Comparison of ENCODE assay signal across 12 mouse cellular contexts in genomic region chr10:8658024-8658933, GRCm38 (mm10).
DNase-seq lines count a peak whose midpoint lies in the region; ATAC-seq lines count a peak whose summit lies in the region.
"Had no signal": no experiment of that assay in that cellular context is flagged by ENCODE, and none has a peak within 500 bp of the region (broad histone marks: within the 10 kb centered on the region; RNA-seq: fewer than 3 reads in every experiment).

No protein-coding gene starts in this region.

- no peaks in the 10 kb centered on the region for H3K4me1 ChIP-seq in hindbrain, embryonic 16.5 days (ENCODE audit: control insufficient read depth, insufficient read depth, low read depth, low read length)
- H3K4me1 ChIP-seq: hindbrain, embryonic 10.5 days had no signal

- H3K27me3 ChIP-seq in hindbrain, embryonic 16.5 days (replicated peaks; ENCODE audit: control insufficient read depth, insufficient read depth, low read length), result no peaks in the 10 kb centered on the region

- no peaks in the 10 kb centered on the region for H3K9me3 ChIP-seq in hindbrain, embryonic 16.5 days (ENCODE audit: control insufficient read depth, low read length)
- H3K9me3 ChIP-seq: hindbrain, embryonic 10.5 days had no signal

- H3K4me3 ChIP-seq in hindbrain, embryonic 16.5 days (ENCODE audit: low read length), result no peak overlapping the region
- H3K4me3 ChIP-seq: hindbrain, embryonic 10.5 days had no signal

- no peaks in the 10 kb centered on the region for H3K36me3 ChIP-seq in hindbrain, embryonic 16.5 days (ENCODE audit: control insufficient read depth, insufficient read depth, low read length)
- H3K36me3 ChIP-seq: hindbrain, embryonic 10.5 days had no signal

- DNase-seq in adrenal gland, adult (ENCODE audit: inconsistent age in 2 of 2, low spot score in 1 of 2), result peak; percentile 17 to 85
- no peak for DNase-seq in adrenal gland, postnatal 4 days (ENCODE audit: low spot score in 2 of 2)
- DNase-seq in testis, postnatal 14 days (ENCODE audit: low spot score), result peak; percentile 7
- no peak for DNase-seq in testis, postnatal 10 days (ENCODE audit: low spot score)
- DNase-seq in heart, postnatal 25 days (ENCODE audit: low spot score), result peak; percentile 46
- peak; percentile 4 for DNase-seq in ovary, postnatal 36 days (ENCODE audit: low spot score)
- DNase-seq in thymus, postnatal 14 days, result no peak
- DNase-seq: left cerebral cortex, postnatal 4 days had no signal

- ATAC-seq in hindbrain, embryonic 16.5 days, result no peak
- ATAC-seq: intestine, postnatal 0 days; midbrain, embryonic 16.5 days had no signal

- WGBS in hindbrain, embryonic 16.5 days, result 92% methylated on average over 6 of the region's 6 CpGs

- H3K9ac ChIP-seq in hindbrain, embryonic 16.5 days (ENCODE audit: low read depth, low read length), result no peak overlapping the region

- no peak overlapping the region for H3K4me2 ChIP-seq in hindbrain, embryonic 16.5 days (ENCODE audit: low read length)

- intact Hi-C loops in heart, postnatal 25 days (cut with DNase I), result no loop called here

- H3K27ac ChIP-seq in hindbrain, embryonic 16.5 days (ENCODE audit: low read depth, low read length), result no peak overlapping the region
- H3K27ac ChIP-seq: hindbrain, embryonic 10.5 days had no signal

Comparison
In these comparisons a context has a peak if more than half of its experiments do, and no peak if none do; other contexts are left out.
1. DNase-seq: peak in adrenal gland, adult (2 of 2), testis, postnatal 14 days (single experiment), heart, postnatal 25 days (single experiment) and ovary, postnatal 36 days (single experiment); none in adrenal gland, postnatal 4 days (0 of 2), testis, postnatal 10 days (single experiment) and thymus, postnatal 14 days (single experiment).